Mouse (Mus musculus) lung, postnatal 14 days (tissue): ENCODE measurements at regions not wholly inside any gene's neighbourhood (a gene's known extent, or its start where the extent isn't known, plus 50 kb on each side); places are given as distances from the start of the nearest gene placed in this dataset.

Experiments used
- DNase-seq: peaks from one replicate; pipeline ENCODE4 v3.0.0; 2021

DNA sequence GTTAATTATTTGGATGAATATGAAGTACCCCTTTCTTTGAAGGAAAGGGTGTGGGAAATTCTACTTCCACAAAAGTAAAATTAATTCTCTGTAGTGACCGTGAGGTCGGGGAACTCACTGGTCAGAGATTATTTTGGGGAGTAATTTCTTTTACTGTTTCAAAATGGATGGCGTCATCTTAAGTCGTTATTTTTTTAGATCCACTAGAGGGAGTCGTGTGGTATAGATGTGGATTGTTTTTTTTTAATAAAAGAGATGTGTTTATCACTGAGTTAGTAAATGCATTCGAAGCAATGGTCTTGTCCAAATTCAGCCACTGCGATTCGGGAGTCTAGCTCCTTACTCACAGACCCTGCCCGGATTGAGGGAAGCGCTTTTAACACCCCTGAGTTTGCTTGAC, 100.8 kb upstream of the Lsm14a start:
- DNase-seq: no peak

DNA sequence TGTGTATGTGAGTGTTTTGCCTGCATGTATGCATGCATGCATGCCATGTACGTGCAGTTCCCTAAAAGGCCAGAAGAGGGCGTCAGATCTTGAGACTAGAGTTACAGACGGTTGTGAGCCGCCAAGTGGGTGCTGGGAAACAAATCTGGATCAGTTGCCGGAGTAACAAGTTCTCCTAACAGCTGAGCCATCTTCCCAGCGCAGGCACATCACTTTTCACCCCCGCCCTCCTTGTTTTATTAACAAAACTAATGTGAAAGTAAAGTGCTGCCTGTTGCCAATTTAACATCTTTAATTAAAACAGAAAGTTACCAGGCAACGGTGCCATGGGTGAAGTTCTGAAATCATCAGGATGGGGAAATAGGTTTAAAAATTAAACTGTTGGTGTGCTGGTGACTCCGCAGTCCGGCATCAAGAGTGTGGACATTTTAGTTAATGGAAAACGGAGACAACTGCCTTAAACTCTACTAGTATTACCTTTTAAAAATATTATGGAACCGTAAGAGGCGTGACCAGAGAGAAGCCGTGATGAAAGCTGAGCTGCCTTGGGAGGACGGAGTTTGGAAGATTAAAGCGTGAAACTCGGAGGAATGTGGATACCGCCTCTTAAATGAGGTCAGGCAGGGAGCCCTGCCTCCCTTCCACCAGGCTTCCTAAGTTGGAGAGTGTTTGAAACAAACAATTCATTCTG, 91.9 kb upstream of the Lsm14a start:
- peak; percentile 46 for DNase-seq

GRCm38 (mm10) chr7:34483368-34483767, 90.3 kb upstream of the Lsm14a start:
- peak; percentile 43 for DNase-seq

GRCm38 (mm10) chr7:34480771-34481170, 87.7 kb upstream of the Lsm14a start:
- no peak for DNase-seq

- no peak for DNase-seq
These were observed 77.9 kb upstream of the Lsm14a start for GRCm38 (mm10) chr7:34471003-34471402.

- DNase-seq: peak; percentile 33
These were observed 69.0 kb upstream of the Lsm14a start for GRCm38 (mm10) chr7:34462069-34462468.

DNA sequence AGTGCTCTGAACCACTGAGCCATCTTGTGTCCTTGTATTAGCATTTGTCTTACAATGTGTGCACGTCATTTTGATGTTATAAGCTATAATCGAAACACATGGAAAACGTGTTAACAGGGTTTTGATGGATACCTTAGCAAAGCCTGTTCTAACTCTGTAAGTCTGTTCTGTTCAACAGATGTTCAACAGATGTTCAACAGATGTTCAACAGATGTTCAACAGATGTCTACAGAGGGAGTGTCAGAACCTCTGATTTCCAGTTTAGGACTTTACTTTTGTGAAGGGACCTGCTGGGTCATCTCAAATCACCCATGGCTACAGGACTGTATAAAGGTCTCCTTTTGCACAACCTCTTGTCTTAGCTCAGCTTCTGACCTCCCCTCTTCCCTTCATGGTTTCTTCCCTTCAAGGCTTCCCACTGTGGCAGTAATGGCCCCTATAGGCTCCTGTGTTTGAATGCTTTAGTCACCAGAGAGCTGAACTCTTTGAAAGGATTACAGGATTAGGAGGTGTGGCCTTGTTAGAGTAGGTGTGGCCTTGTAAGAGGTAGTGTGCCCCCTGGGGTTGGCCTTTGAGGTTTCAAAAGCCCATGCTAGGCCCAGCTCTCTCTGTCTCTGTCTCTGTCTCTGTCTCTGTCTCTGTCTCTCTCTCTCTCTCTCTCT, 66.8 kb upstream of the Lsm14a start:
- DNase-seq: no peak

GRCm38 (mm10) chr7:34458851-34459250, 65.7 kb upstream of the Lsm14a start:
- DNase-seq: no peak

DNA sequence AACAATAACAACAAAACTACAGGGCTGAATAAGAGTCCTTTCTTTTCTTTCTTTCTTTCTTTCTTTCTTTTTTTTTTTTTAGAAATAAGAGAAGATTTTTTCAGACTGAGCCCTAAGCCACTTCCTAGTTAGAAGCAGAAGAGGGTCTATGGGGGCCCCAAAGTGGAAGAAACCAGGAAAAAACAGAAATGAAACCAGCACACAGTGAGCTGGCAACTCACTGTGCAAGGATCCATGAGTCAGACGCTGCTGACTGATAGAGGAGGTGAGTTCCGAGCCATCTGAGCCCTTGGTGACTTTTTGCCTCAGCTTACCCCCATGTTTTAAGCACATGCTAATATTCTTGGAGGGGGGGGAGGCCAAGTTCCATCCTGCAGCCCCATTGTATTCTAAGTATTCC, 55.2 kb upstream of the Lsm14a start:
- no peak for DNase-seq

GRCm38 (mm10) chr7:34444263-34444662, 51.1 kb upstream of the Lsm14a start:
- no peak for DNase-seq
